Mouse (Mus musculus) ES-Bruce4 (cell line): Measurements from ENCODE around the gene Tnip1. TPM values are rescaled to one million over a fixed set of nuclear protein-coding genes. Genes with fewer than 3 reads are reported as not detected.
A peak's percentile ranks its signal among the peaks of the same experiment; 100 is the strongest.

Experiments
- H3K27ac ChIP-seq: 2 replicates; pipeline ENCODE4 v1.5.1; 2012; ENCODE audit warnings: low read length, inconsistent platforms; ENCODE audit not compliant: insufficient read depth
- H3K27me3 ChIP-seq: 2 replicates; pipeline ENCODE4 v1.6.1; 2012; ENCODE audit warnings: mild to moderate bottlenecking, low read length, inconsistent platforms; ENCODE audit not compliant: control insufficient read depth, poor library complexity, insufficient read depth, severe bottlenecking
- H3K36me3 ChIP-seq: 2 replicates; pipeline ENCODE4 v1.6.1; 2012; ENCODE audit warnings: inconsistent platforms, mild to moderate bottlenecking, low read length, moderate library complexity; ENCODE audit not compliant: control insufficient read depth, poor library complexity, insufficient read depth, severe bottlenecking
- H3K4me1 ChIP-seq: one replicate; pipeline ENCODE4 v1.8.1; 2011; ENCODE audit warnings: low read length; ENCODE audit not compliant: control insufficient read depth, insufficient read depth
- H3K4me3 ChIP-seq: 2 replicates; pipeline ENCODE4 v1.5.1; 2011; ENCODE audit warnings: low read depth, mild to moderate bottlenecking, low read length
- H3K9ac ChIP-seq: 2 replicates; pipeline ENCODE4 v1.6.1; 2012; ENCODE audit warnings: low read depth, mild to moderate bottlenecking, inconsistent platforms; ENCODE audit not compliant: poor library complexity, severe bottlenecking
- H3K9me3 ChIP-seq: replicated peaks from 2 replicates; pipeline ENCODE4 v1.6.1; 2012; ENCODE audit warnings: mild to moderate bottlenecking, low read length, inconsistent platforms; ENCODE audit not compliant: control insufficient read depth, poor library complexity, insufficient read depth, severe bottlenecking
- CTCF ChIP-seq: IDR thresholded peaks from one replicate; pipeline ENCODE4 v1.8.1; 2011; ENCODE audit warnings: low read depth, low read length
- EP300 ChIP-seq: IDR thresholded peaks from 2 replicates; pipeline ENCODE4 v1.6.1; 2011; ENCODE audit warnings: low read depth, low read length; ENCODE audit not compliant: insufficient read depth
- POLR2A ChIP-seq: IDR thresholded peaks from one replicate; pipeline ENCODE4 v1.8.1; 2011; ENCODE audit warnings: low read length; ENCODE audit not compliant: insufficient read depth
- polyA plus RNA-seq: library from polyadenylated mRNA; stranded (reverse); fragments of >200 nt; gene quantifications from 2 replicates; pipeline ENCODE4 v1.2.4, GENCODE M21; 2011; ENCODE audit warnings: low read depth; ENCODE audit not compliant: missing spikeins, insufficient read depth, insufficient read length

The Tnip1 gene
- polyA plus RNA-seq, 1 experiment = 33.2 TPM

- Histone ChIP-seq H3K9me3 (no peaks in the 10 kb centered on the region), H3K27me3 (no peaks in the 10 kb centered on the region), H3K4me1 (no peaks in the 10 kb centered on the region), H3K4me3 (no peak overlapping the region), H3K9ac (no peak overlapping the region), H3K27ac (no peak overlapping the region), H3K36me3 (peaks cover 15% of the 10 kb centered on the region)
- TF ChIP-seq EP300 (no peak), POLR2A (no peak), CTCF (no peak)
These were observed 55.5 kb downstream of the Tnip1 start for GRCm38 (mm10) chr11:54907259-54907658.

DNA sequence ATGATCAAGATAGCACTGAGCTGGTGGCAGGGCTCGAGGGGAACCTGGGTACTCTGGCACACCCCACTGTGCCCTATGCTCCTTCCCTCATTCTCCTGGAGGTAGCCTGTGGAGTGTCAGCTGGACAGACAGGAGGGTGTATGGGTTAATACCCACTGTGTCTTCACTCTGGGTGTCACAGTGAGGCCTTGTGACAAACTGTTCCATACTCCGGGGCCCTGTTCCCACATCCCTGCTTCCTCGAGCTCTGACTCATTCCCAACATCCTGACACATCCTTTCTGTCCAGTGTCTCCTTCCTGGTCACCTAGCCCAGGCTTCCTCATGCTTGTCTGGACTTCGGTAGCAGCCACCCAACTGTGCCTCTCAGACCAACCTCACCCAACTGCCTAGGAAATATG lies 56.3 kb downstream of the Tnip1 start:
- TF ChIP-seq POLR2A (no peak), EP300 (no peak), CTCF (no peak)
- H3K27ac ChIP-seq = no peak overlapping the region
- H3K4me1 ChIP-seq = no peaks in the 10 kb centered on the region
- H3K4me3 ChIP-seq = no peak overlapping the region
- H3K27me3 ChIP-seq = no peaks in the 10 kb centered on the region
- H3K9ac ChIP-seq = no peak overlapping the region
- H3K9me3 ChIP-seq = no peaks in the 10 kb centered on the region
- peaks cover 12% of the 10 kb centered on the region for H3K36me3 ChIP-seq

DNA sequence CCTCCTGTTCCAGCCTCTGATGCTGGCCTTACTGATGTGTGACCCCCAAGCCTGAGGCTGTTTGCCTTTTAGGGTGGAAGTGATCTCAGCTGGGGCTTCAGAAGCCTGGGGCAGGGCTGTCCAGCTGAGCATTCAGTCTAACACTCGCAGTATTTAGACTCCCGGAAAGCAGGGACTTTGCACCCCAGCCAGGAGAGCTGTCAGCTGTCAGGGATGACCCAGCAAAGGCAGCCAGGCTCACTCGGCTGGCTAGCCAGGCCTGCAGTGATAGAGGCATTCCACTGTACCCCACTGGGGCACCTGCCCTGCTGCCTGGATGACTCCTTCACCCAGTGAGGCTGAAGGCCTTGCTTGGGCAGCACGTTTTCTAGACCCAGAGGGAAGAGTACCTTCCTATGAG lies 56.8 kb downstream of the Tnip1 start:
- Histone ChIP-seq H3K4me3 (no peak overlapping the region), H3K9ac (no peak overlapping the region), H3K4me1 (no peaks in the 10 kb centered on the region), H3K27ac (no peak overlapping the region), H3K27me3 (no peaks in the 10 kb centered on the region), H3K36me3 (peaks cover 6% of the 10 kb centered on the region), H3K9me3 (no peaks in the 10 kb centered on the region)
- TF ChIP-seq CTCF = no peak
- no peak for TF ChIP-seq POLR2A
- no peak for TF ChIP-seq EP300

- no peaks in the 10 kb centered on the region for H3K9me3 ChIP-seq
- no peaks in the 10 kb centered on the region; the same call in 1 of the 2 replicates for H3K36me3 ChIP-seq
- no peaks in the 10 kb centered on the region for H3K27me3 ChIP-seq
- TF ChIP-seq CTCF (no peak), POLR2A (no peak), EP300 (no peak)
- H3K27ac ChIP-seq = no peak overlapping the region
- H3K4me1 ChIP-seq = no peaks in the 10 kb centered on the region
- no peak overlapping the region for H3K9ac ChIP-seq
- H3K4me3 ChIP-seq = no peak overlapping the region
These were observed 57.6 kb downstream of the Tnip1 start for GRCm38 (mm10) chr11:54905086-54905485.

DNA sequence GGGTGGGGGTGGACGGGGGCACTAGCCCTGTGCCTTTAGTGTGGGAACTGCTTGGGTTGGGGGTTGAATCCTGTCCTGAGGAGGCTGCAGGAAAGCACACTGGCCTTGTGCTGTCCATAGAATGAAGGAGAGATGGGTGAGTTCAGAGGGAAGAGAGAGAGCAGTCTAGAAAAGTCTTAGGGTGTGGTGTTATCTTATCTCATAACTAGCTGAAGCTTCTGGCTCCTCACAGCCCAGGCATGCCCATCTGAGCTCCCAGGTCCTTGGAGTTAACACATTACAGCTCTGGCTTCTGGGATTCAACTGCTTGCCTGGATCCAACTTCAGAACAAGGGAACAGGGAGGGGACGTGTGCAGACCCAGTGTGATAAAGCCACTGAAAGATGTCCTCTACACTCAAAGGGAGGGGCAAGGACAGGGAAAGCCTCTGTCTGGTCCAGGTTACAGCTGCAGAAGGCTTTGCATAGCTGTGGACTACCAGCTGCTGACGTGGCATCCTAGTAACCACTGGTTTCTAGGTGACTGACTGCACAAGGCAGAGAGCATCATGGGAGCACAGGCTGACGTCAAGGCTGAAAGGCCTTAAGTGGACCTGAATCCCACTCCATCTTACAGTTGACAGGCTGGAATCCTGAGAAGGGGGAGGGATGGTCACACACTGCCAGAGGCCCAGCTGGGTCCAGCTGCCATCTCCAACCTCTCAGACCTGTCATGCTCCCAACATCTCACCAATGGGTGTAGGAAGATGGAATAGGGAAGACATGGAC lies 58.6 kb downstream of the Tnip1 start:
- Histone ChIP-seq H3K36me3 (no peaks in the 10 kb centered on the region), H3K27me3 (no peaks in the 10 kb centered on the region), H3K9ac (no peak overlapping the region), H3K27ac (no peak overlapping the region), H3K9me3 (no peaks in the 10 kb centered on the region), H3K4me3 (no peak overlapping the region), H3K4me1 (no peaks in the 10 kb centered on the region)
- no peak for TF ChIP-seq POLR2A
- TF ChIP-seq CTCF = no peak
- no peak for TF ChIP-seq EP300

- TF ChIP-seq CTCF (no peak), EP300 (no peak), POLR2A (no peak)
- Histone ChIP-seq H3K4me1 (no peaks in the 10 kb centered on the region), H3K4me3 (peak overlapping the region; percentile 70), H3K9me3 (no peaks in the 10 kb centered on the region), H3K36me3 (no peaks in the 10 kb centered on the region), H3K27me3 (no peaks in the 10 kb centered on the region), H3K9ac (peak overlapping the region; percentile 61), H3K27ac (no peak overlapping the region)
These were observed 59.4 kb downstream of the Tnip1 start for GRCm38 (mm10) chr11:54903339-54903738.
